Mouse (Mus musculus) kidney, embryonic 16.5 days (tissue): ENCODE measurements around the gene Cspg4. TPM values are rescaled to one million over a fixed set of nuclear protein-coding genes. Genes with fewer than 3 reads are reported as not detected.

ENCODE experiments used
- polyA plus RNA-seq: library from polyadenylated mRNA; unstranded; fragments of >200 nt; fragmentation: Nextera tagmentation; extraction: Ambion mirVana; gene quantifications from 2 replicates; pipeline ENCODE4 v1.2.1, GENCODE M21; 2015

Cspg4 gene
- polyA plus RNA-seq, 1 experiment from 2014 or later = 32.6 TPM

Other genes starting within 250 kb of the Cspg4 start
- gene Lingo1, start 68.6 kb upstream of the Cspg4 start, polyA plus RNA-seq = 3.2 and 4.4 TPM in 2 replicates
- gene Odf3l1, start 354 bp upstream of the Cspg4 start, polyA plus RNA-seq = 0.26 and 0.32 TPM in 2 replicates
- 11.9 and 12.3 TPM in 2 replicates for gene Snx33, start 63.3 kb downstream of the Cspg4 start, polyA plus RNA-seq
- 89.7 and 92.6 TPM in 2 replicates for gene Imp3, start 72.4 kb downstream of the Cspg4 start, polyA plus RNA-seq
- gene Snupn, start 85.8 kb downstream of the Cspg4 start, polyA plus RNA-seq = 27.2 and 29.4 TPM in 2 replicates
- 23.6 TPM in 2 replicates for gene Ptpn9, start 129.9 kb downstream of the Cspg4 start, polyA plus RNA-seq
- 36.7 and 42.3 TPM in 2 replicates for gene Sin3a, start 207.0 kb downstream of the Cspg4 start, polyA plus RNA-seq